Mouse (Mus musculus) lung, embryonic 15.5 days (tissue): Measurements from ENCODE around the gene Creb3l1. TPM values are rescaled to one million over a fixed set of nuclear protein-coding genes. Genes with fewer than 3 reads are reported as not detected.

ENCODE experiments used
- ATAC-seq: fragments of 200-750 bp; cut with Nextera tagmentation; 2 replicates; pipeline ENCODE4 v1.8.0; 2017; ENCODE audit warnings: moderate number of reproducible peaks, borderline replicate concordance; ENCODE audit not compliant: low FRiP score, low TSS enrichment; ENCODE audit errors: extremely low read depth
- H3K27ac ChIP-seq: fragments of 300-500 bp; sonication (generic); 2 replicates; pipeline ENCODE4 v1.5.1; 2015; ENCODE audit warnings: moderate library complexity, mild to moderate bottlenecking, inconsistent platforms
- H3K27me3 ChIP-seq: fragments of 300-500 bp; sonication (generic); 2 replicates; pipeline ENCODE4 v1.6.1; 2015; ENCODE audit warnings: inconsistent platforms
- H3K36me3 ChIP-seq: fragments of 300-500 bp; sonication (generic); 2 replicates; pipeline ENCODE4 v1.6.1; 2015; ENCODE audit warnings: inconsistent platforms
- H3K4me1 ChIP-seq: fragments of 300-500 bp; sonication (generic); 2 replicates; pipeline ENCODE4 v1.6.1; 2015; ENCODE audit warnings: inconsistent platforms
- H3K4me2 ChIP-seq: fragments of 300-500 bp; sonication (generic); 2 replicates; pipeline ENCODE4 v1.6.1; 2015; ENCODE audit warnings: inconsistent platforms, mild to moderate bottlenecking, moderate library complexity
- H3K4me3 ChIP-seq: fragments of 300-500 bp; sonication (generic); 2 replicates; pipeline ENCODE4 v1.5.1; 2015; ENCODE audit warnings: mild to moderate bottlenecking, inconsistent platforms
- H3K9ac ChIP-seq: fragments of 300-500 bp; sonication (generic); 2 replicates; pipeline ENCODE4 v1.6.1; 2015; ENCODE audit warnings: inconsistent platforms
- H3K9me3 ChIP-seq: fragments of 300-500 bp; sonication (generic); 2 replicates; pipeline ENCODE4 v1.6.1; 2016; ENCODE audit warnings: inconsistent platforms
- WGBS: fragments of 180-500 bp; shearing (Covaris S2); methylation state at CpG from one replicate; pipeline ENCODE4 v1.1.7; 2015; 5-methylcytosine and 5-hydroxymethylcytosine counted together
- polyA plus RNA-seq: library from polyadenylated mRNA; unstranded; fragments of >200 nt; fragmentation: Nextera tagmentation; extraction: Ambion mirVana; gene quantifications from 2 replicates; pipeline ENCODE4 v1.2.1, GENCODE M21; 2015

The Creb3l1 gene
- polyA plus RNA-seq, 1 experiment from 2014 or later = 11.5 TPM

DNA sequence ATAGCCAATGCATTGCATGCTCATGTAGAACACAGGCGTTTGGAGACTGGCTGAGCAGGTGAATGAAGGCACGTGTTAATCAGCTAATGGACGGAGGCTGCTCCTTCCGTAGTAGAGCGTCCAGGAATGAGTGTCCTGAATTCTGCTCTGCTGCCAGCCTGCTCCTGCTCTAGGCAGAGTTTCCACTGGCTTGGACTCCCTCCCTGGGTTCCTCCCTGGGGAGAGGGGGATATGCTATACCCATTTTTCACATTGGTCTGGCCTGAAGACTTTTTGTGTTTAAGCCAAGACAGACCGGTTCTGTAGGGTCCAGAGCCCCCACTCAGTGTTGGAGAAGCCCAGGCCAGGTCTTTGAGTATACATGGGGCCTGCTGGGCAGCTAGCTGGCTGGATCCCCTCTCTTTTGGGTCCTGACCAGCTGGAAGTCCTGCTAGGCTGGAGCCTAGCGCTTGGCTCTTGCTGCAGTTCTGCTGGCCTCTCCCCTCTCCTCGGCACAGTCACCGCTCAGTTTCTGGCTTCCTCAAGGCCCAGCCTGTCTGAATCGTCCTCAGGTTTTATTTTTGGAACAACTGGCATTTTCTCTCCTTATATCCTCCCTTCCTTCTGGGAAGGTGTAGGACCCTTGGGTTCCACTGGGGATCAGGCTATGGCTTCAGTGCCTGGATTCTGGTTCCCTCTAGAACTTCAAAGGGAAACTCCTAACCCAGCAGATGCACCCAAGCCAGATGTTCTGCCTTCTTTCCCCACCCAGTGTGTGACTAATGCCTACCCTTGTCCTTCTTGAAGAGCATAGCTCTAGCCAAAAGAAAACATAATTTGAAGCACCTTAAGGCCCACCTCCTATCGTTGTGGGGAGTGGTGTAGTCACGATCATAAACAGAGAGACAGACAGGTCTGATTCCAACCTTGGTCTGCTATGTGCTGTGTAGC is 12.6 kb downstream of the Creb3l1 start:
- WGBS = 64% methylated on average over 12 of the region's 12 CpGs
- Histone ChIP-seq H3K27ac (peak overlapping the region; percentile 84), H3K27me3 (no peaks in the 10 kb centered on the region), H3K36me3 (no peaks in the 10 kb centered on the region), H3K4me2 (0 out of 2 replicates have a peak overlapping the region, but pooled peaks have one; percentile 6), H3K9ac (no peak overlapping the region), H3K4me1 (peaks cover 74% of the 10 kb centered on the region), H3K9me3 (no peaks in the 10 kb centered on the region), H3K4me3 (no peak overlapping the region)
- no peak for ATAC-seq

DNA sequence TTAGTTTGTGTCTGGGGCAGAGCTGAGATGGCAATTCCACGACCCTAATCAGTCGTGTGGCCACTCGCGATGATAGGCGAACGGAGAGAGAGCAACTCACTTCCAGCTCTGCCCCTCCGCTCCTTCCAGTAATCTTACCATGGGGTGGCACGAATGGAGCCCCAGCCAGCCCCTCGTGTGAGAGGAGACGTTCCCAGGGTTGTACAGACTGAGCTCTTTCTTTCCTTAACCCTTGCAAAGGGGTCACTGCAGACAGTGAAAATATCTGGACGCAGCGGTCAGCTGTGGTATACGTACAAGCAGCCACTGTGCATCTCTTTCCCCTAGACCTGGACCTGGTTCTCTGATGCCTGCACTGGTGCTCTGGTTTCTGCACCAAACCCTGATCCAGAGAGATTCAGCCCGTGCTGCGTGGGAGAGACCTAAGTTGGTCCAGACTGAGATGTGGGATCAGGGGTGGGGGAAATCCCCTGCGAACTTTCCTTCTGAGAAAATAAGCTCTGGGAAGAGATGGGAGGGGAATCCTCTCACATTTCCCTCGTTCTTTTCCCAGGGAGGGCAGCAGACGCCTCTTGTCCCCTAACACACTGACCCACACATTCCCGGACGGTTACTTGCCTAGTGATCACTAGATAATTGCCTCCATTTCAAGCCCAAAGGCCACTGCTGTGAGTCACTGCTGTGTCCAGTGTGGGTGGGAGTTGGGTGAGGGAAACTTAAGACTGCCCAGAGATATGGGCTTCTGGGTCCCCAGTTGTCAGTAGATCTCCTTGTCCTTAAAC is 15.5 kb downstream of the Creb3l1 start:
- peak overlapping the region; percentile 94 for H3K4me2 ChIP-seq
- peak overlapping the region; percentile 52 for H3K4me3 ChIP-seq
- H3K36me3 ChIP-seq = no peaks in the 10 kb centered on the region
- peaks cover 64% of the 10 kb centered on the region for H3K4me1 ChIP-seq
- no peaks in the 10 kb centered on the region for H3K9me3 ChIP-seq
- H3K27ac ChIP-seq = peak overlapping the region; percentile 94
- H3K9ac ChIP-seq = peak overlapping the region; percentile 61
- no peaks in the 10 kb centered on the region for H3K27me3 ChIP-seq
- peak; percentile 8; the same call in 1 of the 2 replicates for ATAC-seq
- 2% methylated on average over 20 of the region's 20 CpGs for whole genome bisulfite sequencing

DNA sequence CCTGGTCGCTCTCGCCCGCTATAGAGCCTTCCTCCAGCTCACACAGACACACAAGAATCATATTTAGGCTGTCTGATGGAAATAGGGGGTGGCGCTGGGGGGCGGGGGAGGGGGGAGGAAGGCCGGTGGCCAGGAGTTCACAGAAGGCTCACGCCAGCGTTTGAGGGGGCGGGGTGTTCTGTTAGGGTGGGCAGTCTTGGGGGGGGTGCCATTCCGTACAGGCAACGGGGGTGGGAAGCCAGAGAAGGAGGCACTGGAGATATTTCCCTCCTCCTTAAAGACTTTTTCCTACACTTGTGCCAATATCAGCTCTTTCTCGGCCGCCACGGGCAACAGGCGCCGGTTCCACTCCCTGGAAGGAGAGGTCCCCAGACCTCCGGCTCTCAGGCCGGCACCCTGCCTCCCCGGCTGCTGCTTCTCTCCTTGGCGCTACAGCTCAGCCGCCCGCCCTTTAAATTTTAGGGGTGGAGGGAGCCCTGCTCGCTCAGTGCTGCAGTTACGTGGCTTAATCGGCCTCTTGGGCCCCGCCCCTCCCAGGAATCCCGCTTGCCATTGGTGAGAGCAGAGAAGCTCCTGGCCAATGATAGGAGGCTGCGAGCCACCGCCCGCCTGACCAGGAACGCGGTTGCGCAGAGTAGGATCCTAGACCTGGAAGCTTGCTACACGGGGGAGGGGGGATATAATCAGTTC is 16.2 kb downstream of the Creb3l1 start:
- peak overlapping the region; percentile 52 for H3K4me3 ChIP-seq
- peak; percentile 93 for ATAC-seq
- H3K36me3 ChIP-seq = no peaks in the 10 kb centered on the region

GRCm38 (mm10) chr2:92006983-92007921 is 17.1 kb downstream of the Creb3l1 start:
- peak overlapping the region; percentile 47; the same call in 1 of the 2 replicates for H3K9ac ChIP-seq
- H3K9me3 ChIP-seq = no peaks in the 10 kb centered on the region
- peaks cover 48% of the 10 kb centered on the region for H3K4me1 ChIP-seq
- peak overlapping the region; percentile 94 for H3K27ac ChIP-seq
- H3K4me2 ChIP-seq = peak overlapping the region; percentile 94
- H3K36me3 ChIP-seq = no peaks in the 10 kb centered on the region
- peak overlapping the region; percentile 52 for H3K4me3 ChIP-seq
- under 1% methylated on average over 28 of the region's 28 CpGs for WGBS
- peak; percentile 28 for ATAC-seq
- no peaks in the 10 kb centered on the region for H3K27me3 ChIP-seq

More for the DNA sequence above, 16.2 kb downstream of the Creb3l1 start:
- 0% methylated on average over 34 of the region's 34 CpGs for WGBS
- H3K9ac ChIP-seq = peak overlapping the region; percentile 61
- peak overlapping the region; percentile 94 for H3K4me2 ChIP-seq
- peaks cover 56% of the 10 kb centered on the region for H3K4me1 ChIP-seq
- no peaks in the 10 kb centered on the region for H3K9me3 ChIP-seq
- peak overlapping the region; percentile 94 for H3K27ac ChIP-seq
- no peaks in the 10 kb centered on the region for H3K27me3 ChIP-seq

- H3K36me3 ChIP-seq = no peaks in the 10 kb centered on the region
- peak overlapping the region; percentile 94 for H3K4me2 ChIP-seq
- H3K9ac ChIP-seq = peak overlapping the region; percentile 14; the same call in 1 of the 2 replicates
- no peaks in the 10 kb centered on the region for H3K27me3 ChIP-seq
- peak overlapping the region; percentile 52; the same call in 1 of the 2 replicates for H3K4me3 ChIP-seq
- H3K9me3 ChIP-seq = no peaks in the 10 kb centered on the region
- H3K4me1 ChIP-seq = peaks cover 40% of the 10 kb centered on the region
- WGBS = 44% methylated on average over 6 of the region's 6 CpGs
- peak overlapping the region; percentile 94; the same call in 1 of the 2 replicates for H3K27ac ChIP-seq
- ATAC-seq = no peak
Observed at GRCm38 (mm10) chr2:92006491-92006890, 17.8 kb downstream of the Creb3l1 start.

- Histone ChIP-seq H3K9ac (no peak overlapping the region), H3K27ac (no peak overlapping the region), H3K4me1 (peaks cover 29% of the 10 kb centered on the region), H3K4me2 (no peak overlapping the region), H3K9me3 (no peaks in the 10 kb centered on the region), H3K36me3 (no peaks in the 10 kb centered on the region), H3K27me3 (no peaks in the 10 kb centered on the region), H3K4me3 (no peak overlapping the region)
- no peak for ATAC-seq
- 55% methylated on average over 7 of the region's 7 CpGs for WGBS
Observed at GRCm38 (mm10) chr2:92004617-92005016, 19.7 kb downstream of the Creb3l1 start.

GRCm38 (mm10) chr2:91997905-91998608 is 26.2 kb downstream of the Creb3l1 start:
- no peak for ATAC-seq
- 0 out of 2 replicates have a peak, but pooled peaks cover 4% of the 10 kb centered on the region for H3K36me3 ChIP-seq
- no peaks in the 10 kb centered on the region for H3K9me3 ChIP-seq
- no peaks in the 10 kb centered on the region for H3K27me3 ChIP-seq
- H3K4me2 ChIP-seq = no peak overlapping the region
- H3K4me3 ChIP-seq = no peak overlapping the region
- WGBS = 66% methylated on average over 16 of the region's 16 CpGs
- H3K4me1 ChIP-seq = no peaks in the 10 kb centered on the region
- no peak overlapping the region for H3K27ac ChIP-seq
- no peak overlapping the region for H3K9ac ChIP-seq

DNA sequence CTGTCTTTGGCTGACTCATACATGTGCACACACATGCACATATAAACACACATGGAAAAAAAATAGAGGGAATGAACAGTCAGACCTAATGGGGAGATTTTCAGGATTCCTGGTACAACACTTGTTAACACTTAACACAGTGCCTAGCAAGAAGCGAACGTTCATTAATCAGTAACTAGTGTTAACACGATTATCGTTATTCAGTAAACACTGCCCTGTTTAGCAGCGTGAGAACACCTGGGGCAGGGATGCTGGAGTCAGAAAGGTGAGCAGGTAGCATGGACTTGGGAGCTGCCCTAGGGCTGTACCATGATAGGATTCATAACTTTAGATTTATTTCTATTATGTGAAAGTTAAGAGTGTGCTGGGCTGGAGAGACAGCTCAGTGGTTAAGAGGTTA is 28.3 kb downstream of the Creb3l1 start:
- WGBS = 59% methylated on average over 5 of the region's 5 CpGs
- H3K9me3 ChIP-seq = no peaks in the 10 kb centered on the region
- no peak overlapping the region for H3K4me2 ChIP-seq
- H3K27ac ChIP-seq = no peak overlapping the region
- H3K36me3 ChIP-seq = peaks cover 4% of the 10 kb centered on the region; the same call in 1 of the 2 replicates
- H3K27me3 ChIP-seq = no peaks in the 10 kb centered on the region
- no peak overlapping the region for H3K9ac ChIP-seq
- no peak for ATAC-seq
- H3K4me1 ChIP-seq = no peaks in the 10 kb centered on the region
- H3K4me3 ChIP-seq = no peak overlapping the region

DNA sequence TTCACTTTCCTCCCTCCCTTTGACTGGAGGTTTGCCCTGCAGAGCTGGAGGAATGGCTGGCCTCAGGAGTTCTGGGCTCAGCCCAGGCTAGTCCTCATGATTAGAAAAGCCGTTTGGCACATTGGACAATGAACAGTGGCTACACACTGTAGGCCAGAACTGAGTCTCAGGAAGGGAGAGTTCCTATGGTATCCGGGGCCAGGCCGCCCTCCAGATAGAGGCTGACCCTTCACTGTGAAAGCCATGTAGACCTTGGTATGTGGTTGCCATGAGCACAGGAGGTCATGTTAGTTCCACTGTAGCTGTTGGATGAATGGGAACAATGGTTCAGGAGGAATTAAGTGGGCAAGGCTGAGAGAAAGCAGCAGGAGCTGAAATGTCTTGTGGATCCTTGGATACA is 30.9 kb downstream of the Creb3l1 start:
- no peaks in the 10 kb centered on the region for H3K9me3 ChIP-seq
- H3K4me2 ChIP-seq = no peak overlapping the region
- H3K27ac ChIP-seq = no peak overlapping the region
- no peaks in the 10 kb centered on the region for H3K27me3 ChIP-seq
- no peak for ATAC-seq
- H3K36me3 ChIP-seq = peaks cover 20% of the 10 kb centered on the region; the same call in 1 of the 2 replicates
- H3K4me3 ChIP-seq = no peak overlapping the region
- no peaks in the 10 kb centered on the region for H3K4me1 ChIP-seq
- 70% methylated on average over 3 of the region's 3 CpGs for WGBS
- no peak overlapping the region for H3K9ac ChIP-seq

GRCm38 (mm10) chr2:91989750-91990149 is 34.6 kb downstream of the Creb3l1 start:
- no peaks in the 10 kb centered on the region for H3K9me3 ChIP-seq
- no peak overlapping the region for H3K9ac ChIP-seq
- no peaks in the 10 kb centered on the region for H3K4me1 ChIP-seq
- no peak for ATAC-seq
- no peak overlapping the region for H3K4me2 ChIP-seq
- H3K4me3 ChIP-seq = no peak overlapping the region
- H3K36me3 ChIP-seq = peaks cover 20% of the 10 kb centered on the region; the same call in 1 of the 2 replicates
- no peak overlapping the region for H3K27ac ChIP-seq
- no peaks in the 10 kb centered on the region for H3K27me3 ChIP-seq
